Mouse (Mus musculus) cerebellum, postnatal 10 days (tissue): Measurements from ENCODE around the gene Frs2.
"Not testable (repeated sequence)": the region's sequence is repeated elsewhere in the genome, so short reads cannot be mapped to it uniquely, and the experiment has no call there.

Experiments used
- DNase-seq, 2 experiments: peaks; one replicate each; pipeline ENCODE4 v3.0.0; 2021; ENCODE audit warnings: mixed read lengths in 2 of 2

Frs2 gene

DNA sequence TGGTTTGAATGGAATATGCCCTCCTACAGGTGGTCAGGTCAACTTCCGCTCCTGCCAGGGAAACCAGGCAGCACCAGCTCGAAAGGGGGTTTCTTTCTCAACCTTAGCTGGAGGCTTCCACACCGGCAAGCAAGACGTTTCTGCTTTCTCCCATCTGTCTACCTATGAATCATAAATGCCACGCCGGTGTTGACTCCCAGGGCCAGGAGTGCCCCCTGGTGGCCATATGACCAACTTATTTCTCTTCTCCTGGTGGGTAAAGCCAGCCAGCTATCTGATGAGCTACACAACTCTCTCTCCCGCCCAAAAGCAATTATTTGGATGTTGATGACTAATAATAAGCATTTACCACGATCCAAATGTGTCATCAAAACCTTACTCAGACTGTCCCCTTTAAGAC lies 114.5 kb downstream of the Frs2 start:
- DNase-seq, result peak; percentile 93 to 95

DNA sequence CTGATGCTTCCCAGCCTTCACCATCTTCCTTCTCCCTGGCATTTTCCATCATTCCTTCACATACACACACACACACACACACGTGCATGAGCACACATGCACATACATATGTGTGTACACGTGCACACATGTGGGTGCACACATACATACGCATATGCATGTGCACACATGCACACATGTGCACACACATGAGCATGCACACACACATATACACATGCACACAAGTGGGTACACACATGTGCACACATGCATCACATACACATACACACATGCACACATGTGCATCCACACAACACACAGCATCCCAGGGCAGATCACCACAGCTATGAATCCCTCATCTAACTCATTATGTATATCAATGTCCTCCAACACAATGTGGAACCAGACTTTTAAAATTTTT lies 117.2 kb downstream of the Frs2 start:
- DNase-seq, result no peak

DNA sequence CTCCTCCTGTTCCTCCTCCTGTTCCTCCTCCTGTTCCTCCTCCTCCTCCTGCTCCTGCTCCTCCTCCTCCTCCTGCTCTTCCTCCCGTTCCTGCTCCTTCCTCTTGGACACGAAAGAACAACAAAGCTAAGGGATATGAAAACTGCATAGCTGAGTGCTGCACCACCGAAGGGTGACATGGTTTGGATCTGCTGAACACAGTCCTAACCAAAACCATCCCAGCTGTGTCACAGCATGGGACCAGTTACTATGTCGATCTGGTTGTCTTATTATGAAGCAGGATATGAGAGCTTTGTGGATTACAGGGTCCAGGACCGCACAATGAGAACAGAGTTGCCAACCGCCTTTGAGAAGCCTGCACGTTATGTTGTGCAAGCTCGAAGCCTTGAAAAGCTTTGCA lies 122.2 kb downstream of the Frs2 start:
- DNase-seq, result no peak

DNA sequence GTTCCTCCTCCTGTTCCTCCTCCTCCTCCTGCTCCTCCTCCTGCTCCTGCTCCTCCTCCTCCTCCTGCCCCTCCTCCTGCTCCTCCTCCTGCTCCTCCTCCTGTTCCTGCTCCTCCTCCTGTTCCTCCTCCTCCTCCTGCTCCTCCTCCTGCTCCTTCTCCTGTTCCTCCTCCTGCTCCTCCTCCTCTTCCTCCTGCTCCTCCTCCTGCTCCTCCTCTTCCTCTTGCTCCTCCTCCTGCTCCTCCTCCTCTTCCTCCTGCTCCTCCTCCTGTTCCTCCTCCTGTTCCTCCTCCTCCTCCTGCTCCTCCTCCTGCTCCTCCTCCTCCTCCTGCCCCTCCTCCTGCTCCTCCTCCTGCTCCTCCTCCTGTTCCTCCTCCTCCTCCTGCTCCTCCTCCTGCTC lies 122.6 kb downstream of the Frs2 start:
- not testable (repeated sequence) for DNase-seq

DNA sequence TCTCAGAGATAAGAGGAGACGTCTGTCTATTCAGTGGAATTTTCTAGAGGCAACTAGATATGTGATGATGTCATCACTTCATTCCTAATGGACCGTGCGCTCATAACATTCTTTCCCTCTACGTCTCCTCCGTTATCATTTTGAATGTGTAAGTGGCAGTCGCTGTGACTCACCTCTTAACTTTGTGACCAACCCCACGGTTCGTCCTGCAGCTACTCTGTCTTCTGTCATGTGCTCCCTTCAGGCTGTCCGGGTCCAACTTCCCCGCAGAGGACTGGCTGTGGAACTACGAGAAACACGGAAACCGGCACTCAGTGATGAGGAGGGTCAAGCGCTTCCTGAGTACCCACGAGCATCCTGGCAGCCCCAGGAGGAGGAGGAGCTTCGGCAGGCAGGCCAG lies 124.6 kb downstream of the Frs2 start:
- DNase-seq, result no peak

DNA sequence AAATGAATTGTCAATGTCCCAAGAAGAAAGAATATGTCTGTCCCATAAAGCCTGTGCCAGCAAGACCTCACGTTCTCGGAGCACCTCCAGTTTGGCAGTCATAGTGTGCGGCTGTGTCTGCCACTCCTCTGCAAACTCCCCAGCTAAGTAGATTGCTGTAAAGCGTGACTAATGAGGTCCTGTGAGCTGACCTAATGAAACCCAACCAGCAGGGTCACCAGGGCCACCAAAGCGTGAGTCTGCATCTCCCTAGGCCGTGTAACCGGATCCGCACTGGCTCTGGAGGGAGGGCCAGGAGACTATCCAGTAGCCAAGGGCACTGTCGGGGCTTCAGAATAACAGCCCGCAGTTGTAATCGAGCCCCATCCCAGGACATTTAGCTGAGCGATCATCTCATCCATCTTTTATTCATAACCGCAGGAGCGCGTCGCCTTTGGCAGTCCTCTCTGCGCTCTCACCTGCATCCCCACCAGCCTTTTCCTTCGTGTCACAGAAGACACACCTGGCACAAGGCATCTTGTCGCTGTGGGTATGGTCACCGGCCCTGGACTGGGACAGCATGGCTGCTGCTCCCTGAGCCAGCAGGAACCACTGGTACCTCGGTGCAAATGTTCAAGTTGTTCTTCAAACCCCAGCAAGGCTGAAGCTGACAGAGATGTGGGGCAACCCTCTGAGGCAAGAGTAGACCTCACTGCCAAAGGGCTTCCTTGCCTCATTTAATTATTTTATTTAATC lies 127.1 kb downstream of the Frs2 start:
- no peak for DNase-seq
